Mouse (Mus musculus) myocyte (in vitro differentiated cells): ENCODE results near the gene Slirp.

ENCODE experiments used
- E2F4 ChIP-seq: IDR thresholded peaks from one replicate; pipeline ENCODE4 v1.6.1; 2011; ENCODE audit warnings: mild to moderate bottlenecking, control low read depth, moderate library complexity; ENCODE audit not compliant: insufficient read depth
- MYOG ChIP-seq, 3 experiments: IDR thresholded peaks; one replicate each; pipeline ENCODE4 v1.6.1; 2011; ENCODE audit warnings: control low read depth in 2 of 3, low read depth in 2 of 3, mild to moderate bottlenecking in 2 of 3; ENCODE audit not compliant: insufficient read length in 2 of 3, control insufficient read depth in 1 of 3, insufficient read depth in 1 of 3
- POLR2A ChIP-seq: IDR thresholded peaks from one replicate; pipeline ENCODE4 v1.6.1; 2011; ENCODE audit warnings: low read depth, mild to moderate bottlenecking, control low read depth, moderate library complexity; ENCODE audit not compliant: insufficient read length
- SRF ChIP-seq: IDR thresholded peaks from one replicate; pipeline ENCODE4 v1.6.1; 2011; ENCODE audit warnings: low read depth; ENCODE audit not compliant: control insufficient read depth, insufficient read length
- TCF12 ChIP-seq: IDR thresholded peaks from one replicate; pipeline ENCODE4 v1.6.1; 2011; ENCODE audit warnings: mild to moderate bottlenecking, control low read depth; ENCODE audit not compliant: poor library complexity, insufficient read depth, severe bottlenecking
- TCF3 ChIP-seq: IDR thresholded peaks from one replicate; pipeline ENCODE4 v1.6.1; 2011; ENCODE audit warnings: low read depth, control low read depth; ENCODE audit not compliant: insufficient read length
- USF1 ChIP-seq: IDR thresholded peaks from one replicate; pipeline ENCODE4 v1.6.1; 2011; ENCODE audit warnings: low read depth, mild to moderate bottlenecking, control low read depth, moderate library complexity

DNA sequence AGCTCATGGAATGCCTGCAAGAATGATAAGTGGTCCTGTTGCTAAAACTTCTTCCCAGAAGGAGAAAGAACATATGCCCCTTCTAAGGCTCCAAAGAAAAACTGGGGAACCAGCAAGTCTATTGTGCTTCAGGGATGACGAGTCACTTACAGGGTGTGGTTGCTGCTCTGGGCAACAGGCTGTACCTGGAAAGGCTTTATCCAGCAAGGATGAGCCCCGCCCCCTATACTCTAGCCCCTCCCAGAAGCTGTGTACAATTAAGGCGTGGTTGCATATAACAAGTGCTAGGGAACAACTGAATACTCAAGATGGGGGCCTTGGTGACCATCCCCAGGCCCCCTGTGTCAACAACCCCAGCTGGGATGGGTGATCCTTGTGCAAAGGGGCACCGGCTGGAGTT, 34.6 kb upstream of the Slirp start:
- TF ChIP-seq TCF3 (no peak), POLR2A (no peak), USF1 (no peak), MYOG (IDR thresholded peaks at IDR 0.05; ENCODE audit: control insufficient read depth in 1 of 3, insufficient read depth in 1 of 3, insufficient read length in 2 of 3, low read depth in 2 of 3) (no peak), TCF12 (no peak), E2F4 (no peak), SRF (no peak)
